Mouse (Mus musculus) lung, embryonic 14.5 days (tissue): ENCODE results near the gene Hfe2. TPM values are rescaled to one million over a fixed set of nuclear protein-coding genes. Genes with fewer than 3 reads are reported as not detected.

Source experiments
- ATAC-seq: fragments of 200-750 bp; cut with Nextera tagmentation; 2 replicates; pipeline ENCODE4 v1.8.0; 2017; ENCODE audit warnings: mild to moderate bottlenecking, moderate TSS enrichment, moderate library complexity; ENCODE audit not compliant: insufficient read depth
- DNase-seq: peaks from one replicate; pipeline ENCODE4 v3.0.0-alpha.2; 2015
- H3K27ac ChIP-seq: fragments of 300-500 bp; sonication (generic); 2 replicates; pipeline ENCODE4 v1.5.1; 2014; ENCODE audit warnings: low read depth, mild to moderate bottlenecking, moderate library complexity
- H3K27me3 ChIP-seq: fragments of 300-500 bp; sonication (generic); 2 replicates; pipeline ENCODE4 v1.6.1; 2014; ENCODE audit warnings: low read length, control low read depth; ENCODE audit not compliant: insufficient read depth
- H3K36me3 ChIP-seq: fragments of 300-500 bp; sonication (generic); 2 replicates; pipeline ENCODE4 v1.6.1; 2014; ENCODE audit warnings: control low read depth; ENCODE audit not compliant: insufficient read depth
- H3K4me1 ChIP-seq: fragments of 300-500 bp; sonication (generic); 2 replicates; pipeline ENCODE4 v1.6.1; 2014; ENCODE audit warnings: antibody characterized with exemption, control low read depth; ENCODE audit not compliant: insufficient read depth
- H3K4me2 ChIP-seq: fragments of 300-500 bp; sonication (generic); 2 replicates; pipeline ENCODE4 v1.6.1; 2014; ENCODE audit warnings: mild to moderate bottlenecking
- H3K4me3 ChIP-seq: fragments of 300-500 bp; sonication (generic); 2 replicates; pipeline ENCODE4 v1.5.1; 2014; ENCODE audit warnings: low read depth, low read length
- H3K9ac ChIP-seq: fragments of 300-500 bp; sonication (generic); 2 replicates; pipeline ENCODE4 v1.6.1; 2014
- H3K9me3 ChIP-seq: fragments of 300-500 bp; sonication (generic); 2 replicates; pipeline ENCODE4 v1.6.1; 2016; ENCODE audit warnings: low read depth, low read length, control low read depth
- CTCF ChIP-seq: IDR thresholded peaks from 2 replicates; pipeline ENCODE4 v1.5.1; 2016; ENCODE audit warnings: antibody characterized with exemption, low read depth
- WGBS: fragments of 180-500 bp; shearing (Covaris S2); extraction: QIAGEN DNeasy Blood & Tissue Kit; methylation state at CpG from one replicate; pipeline ENCODE4 v1.1.7; 2014; 5-methylcytosine and 5-hydroxymethylcytosine counted together
- polyA plus RNA-seq: library from polyadenylated mRNA; unstranded; fragments of >200 nt; fragmentation: Nextera tagmentation; extraction: Ambion mirVana; gene quantifications from 2 replicates; pipeline ENCODE4 v1.2.1, GENCODE M21; 2014

Hfe2 gene
- polyA plus RNA-seq, 1 experiment from 2014 or later: 0.20 TPM

- no peak for TF ChIP-seq CTCF
These were observed 26.3 kb upstream of the Hfe2 start for GRCm38 (mm10) chr3:96498476-96499245.

GRCm38 (mm10) chr3:96499481-96500288, 25.3 kb upstream of the Hfe2 start:
- H3K9me3 ChIP-seq: no peaks in the 10 kb centered on the region

More at GRCm38 (mm10) chr3:96498476-96499245, 26.3 kb upstream of the Hfe2 start:
- no peaks in the 10 kb centered on the region for H3K9me3 ChIP-seq
- H3K4me1 ChIP-seq: peaks cover 3% of the 10 kb centered on the region; the same call in 1 of the 2 replicates
- no peak overlapping the region for H3K27ac ChIP-seq
- H3K4me3 ChIP-seq: peak overlapping the region; percentile 54
- ATAC-seq: no peak
- H3K9ac ChIP-seq: no peak overlapping the region
- DNase-seq: no peak
- H3K36me3 ChIP-seq: no peaks in the 10 kb centered on the region
- 79% methylated on average over 4 of the region's 4 CpGs for WGBS
- H3K4me2 ChIP-seq: peak overlapping the region; percentile 87
- no peaks in the 10 kb centered on the region for H3K27me3 ChIP-seq

GRCm38 (mm10) chr3:96500289-96500621, 24.7 kb upstream of the Hfe2 start:
- Histone ChIP-seq H3K27me3 (no peaks in the 10 kb centered on the region), H3K27ac (peak overlapping the region; percentile 93), H3K9ac (peak overlapping the region; percentile 78), H3K4me1 (peaks cover 3% of the 10 kb centered on the region; the same call in 1 of the 2 replicates), H3K9me3 (no peaks in the 10 kb centered on the region), H3K4me3 (peak overlapping the region; percentile 54), H3K36me3 (no peaks in the 10 kb centered on the region), H3K4me2 (peak overlapping the region; percentile 87)
- no peak for TF ChIP-seq CTCF
- WGBS: 0% methylated on average over 17 of the region's 17 CpGs
- peak; percentile 82 for ATAC-seq
- DNase-seq: peak; percentile 98

More at GRCm38 (mm10) chr3:96499481-96500288, 25.3 kb upstream of the Hfe2 start:
- H3K4me3 ChIP-seq: peak overlapping the region; percentile 54
- H3K9ac ChIP-seq: peak overlapping the region; percentile 78
- ATAC-seq (peak; percentile 55), DNase-seq (peak; percentile 95)
- no peak for TF ChIP-seq CTCF
- H3K36me3 ChIP-seq: no peaks in the 10 kb centered on the region
- H3K4me1 ChIP-seq: peaks cover 3% of the 10 kb centered on the region; the same call in 1 of the 2 replicates
- WGBS: under 1% methylated on average over 36 of the region's 36 CpGs
- H3K27me3 ChIP-seq: no peaks in the 10 kb centered on the region
- H3K4me2 ChIP-seq: peak overlapping the region; percentile 87
- peak overlapping the region; percentile 93 for H3K27ac ChIP-seq

GRCm38 (mm10) chr3:96500691-96501265, 24.2 kb upstream of the Hfe2 start:
- peak; percentile 81 for ATAC-seq
- Histone ChIP-seq H3K4me1 (peaks cover 3% of the 10 kb centered on the region; the same call in 1 of the 2 replicates), H3K4me2 (peak overlapping the region; percentile 87), H3K27me3 (no peaks in the 10 kb centered on the region), H3K36me3 (no peaks in the 10 kb centered on the region), H3K4me3 (peak overlapping the region; percentile 54), H3K9ac (peak overlapping the region; percentile 49), H3K27ac (peak overlapping the region; percentile 80), H3K9me3 (no peaks in the 10 kb centered on the region)
- WGBS: under 1% methylated on average over 19 of the region's 19 CpGs
- TF ChIP-seq CTCF: no peak
- peak; percentile 95 for DNase-seq

GRCm38 (mm10) chr3:96501391-96502115, 23.4 kb upstream of the Hfe2 start:
- peak; percentile 97 for DNase-seq
- H3K36me3 ChIP-seq: no peaks in the 10 kb centered on the region
- peak; percentile 59 for ATAC-seq
- H3K4me2 ChIP-seq: peak overlapping the region; percentile 87
- H3K4me1 ChIP-seq: peaks cover 3% of the 10 kb centered on the region; the same call in 1 of the 2 replicates
- H3K4me3 ChIP-seq: peak overlapping the region; percentile 54
- under 1% methylated on average over 32 of the region's 32 CpGs for WGBS
- no peaks in the 10 kb centered on the region for H3K27me3 ChIP-seq
- no peaks in the 10 kb centered on the region for H3K9me3 ChIP-seq
- H3K27ac ChIP-seq: peak overlapping the region; percentile 71
- peak overlapping the region; percentile 52 for H3K9ac ChIP-seq
- TF ChIP-seq CTCF: no peak
